Mouse (Mus musculus) cerebellum, postnatal 36 days (tissue): ENCODE measurements around the gene Pcbp3.
A peak's percentile ranks its signal among the peaks of the same experiment; 100 is the strongest.

ENCODE experiments used
- DNase-seq, 2 experiments: peaks; one replicate each; pipeline ENCODE4 v3.0.0; 2021 to 2022; ENCODE audit warnings: mixed read lengths in 2 of 2

Pcbp3 gene

DNA sequence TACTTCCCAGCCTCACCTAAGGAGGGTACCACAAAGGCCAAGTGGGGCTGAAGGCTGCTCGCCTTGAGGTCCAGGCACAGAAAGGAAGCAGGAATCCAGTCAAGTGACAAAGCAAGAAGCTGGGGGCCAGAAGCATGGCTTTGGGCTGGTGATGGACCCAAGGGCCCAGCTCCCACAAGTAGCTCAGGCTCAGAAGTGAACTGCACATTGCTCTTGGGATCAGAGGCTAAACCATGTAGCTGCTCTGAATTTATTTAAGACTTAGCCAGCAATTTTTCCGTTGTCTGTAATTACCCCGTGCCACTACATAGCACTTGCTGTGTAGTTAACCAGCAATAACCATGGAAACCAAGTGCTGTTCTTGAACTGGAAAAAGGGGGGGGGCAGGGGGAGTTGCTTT, 117.3 kb downstream of the Pcbp3 start:
- no peak for DNase-seq

DNA sequence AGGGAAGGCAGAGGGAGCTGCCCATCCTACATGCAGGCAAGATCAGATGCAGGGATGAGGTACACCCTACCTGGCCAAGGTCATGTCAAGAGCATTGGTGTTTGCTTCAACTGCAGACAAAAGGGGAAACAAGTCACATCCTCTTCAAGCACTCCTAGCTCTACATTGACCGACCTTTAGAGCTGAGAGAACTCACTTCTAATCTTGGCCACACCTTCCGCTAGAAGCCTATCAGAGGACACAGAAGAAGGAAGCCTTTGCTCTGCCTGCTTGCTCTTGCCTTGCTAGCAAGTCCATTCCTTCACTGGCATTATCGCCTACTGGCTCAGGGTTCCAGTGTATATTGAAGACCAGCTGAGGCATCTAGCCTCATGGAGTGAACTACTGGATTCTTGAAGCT, 119.6 kb downstream of the Pcbp3 start:
- no peak for DNase-seq

DNA sequence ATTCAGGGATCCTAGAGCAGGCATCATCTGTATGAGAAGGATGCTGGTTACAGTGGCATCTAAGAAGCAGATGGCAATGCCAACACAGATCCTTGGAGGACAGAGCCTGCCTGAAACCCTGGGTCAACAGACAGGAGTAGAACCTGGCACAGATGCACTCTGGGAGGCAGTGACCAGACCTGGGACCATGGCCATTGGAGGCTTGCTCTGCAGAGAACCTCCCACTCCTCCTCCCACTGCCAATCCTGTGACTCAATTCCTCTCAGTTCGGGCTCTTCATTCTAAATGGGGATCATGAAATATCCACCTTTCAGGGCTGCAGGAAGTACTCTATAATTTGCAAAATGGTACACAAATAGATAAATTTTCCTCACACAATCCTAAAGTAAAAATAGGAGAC, 120.5 kb downstream of the Pcbp3 start:
- DNase-seq: no peak

DNA sequence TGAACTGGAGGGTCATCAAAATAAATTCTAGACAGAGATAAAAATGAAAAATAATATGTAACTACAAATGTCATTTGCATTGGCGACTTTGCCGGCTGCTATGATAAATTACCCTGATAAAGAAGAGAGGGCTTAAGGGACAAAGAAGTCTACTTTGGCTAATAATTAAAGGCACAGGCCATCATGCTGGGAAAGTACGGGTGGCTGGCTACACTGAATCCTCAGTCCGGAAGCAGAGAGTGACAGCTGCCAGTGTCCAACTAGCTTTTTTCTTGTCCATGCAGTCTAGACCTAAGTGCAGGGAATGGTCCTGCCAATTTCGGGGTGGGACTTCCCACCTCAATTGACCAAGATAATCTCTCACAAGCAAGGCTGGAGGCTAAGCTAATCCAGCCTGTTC, 121.1 kb downstream of the Pcbp3 start:
- no peak for DNase-seq

DNA sequence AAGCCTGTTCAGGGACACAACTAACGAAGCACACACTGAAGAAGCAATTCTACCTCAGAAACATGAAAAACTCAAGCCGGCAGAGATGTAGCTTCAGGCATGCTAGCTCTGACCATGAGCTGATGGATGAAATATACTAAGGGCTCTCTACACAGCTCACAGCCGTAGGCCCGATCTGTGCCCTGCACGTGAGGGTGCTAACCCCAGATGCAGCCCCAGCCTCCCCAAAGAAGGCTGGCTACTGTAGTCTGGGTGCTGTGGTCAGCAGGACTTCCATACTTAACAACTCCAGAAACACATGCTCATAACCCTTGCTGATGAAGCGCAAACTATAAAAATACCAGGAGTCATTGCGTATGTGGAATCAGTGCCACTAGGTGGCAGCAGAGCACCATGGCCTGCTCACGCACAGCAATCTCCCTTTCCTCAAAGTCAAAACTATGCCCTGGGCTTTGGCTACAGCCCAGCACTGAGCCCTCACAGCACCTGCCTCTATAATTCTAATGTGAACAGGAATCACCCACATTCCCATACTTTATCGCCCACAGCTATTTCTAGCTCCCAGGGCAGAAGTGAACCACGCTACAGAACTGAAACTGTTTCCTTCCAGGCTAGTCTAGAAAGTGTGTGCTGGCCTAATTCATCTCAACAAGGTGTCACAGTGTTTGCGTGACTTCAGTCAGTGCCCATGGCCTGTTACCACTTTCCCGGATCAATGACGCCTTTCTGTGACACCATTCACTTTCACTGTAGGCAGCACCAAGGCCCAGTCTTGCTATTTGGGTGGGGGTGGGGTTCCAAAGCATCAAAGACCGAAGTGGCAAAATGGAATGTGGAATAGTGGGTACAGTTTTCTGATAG, 126.0 kb downstream of the Pcbp3 start:
- peak; percentile 92 to 95 for DNase-seq

DNA sequence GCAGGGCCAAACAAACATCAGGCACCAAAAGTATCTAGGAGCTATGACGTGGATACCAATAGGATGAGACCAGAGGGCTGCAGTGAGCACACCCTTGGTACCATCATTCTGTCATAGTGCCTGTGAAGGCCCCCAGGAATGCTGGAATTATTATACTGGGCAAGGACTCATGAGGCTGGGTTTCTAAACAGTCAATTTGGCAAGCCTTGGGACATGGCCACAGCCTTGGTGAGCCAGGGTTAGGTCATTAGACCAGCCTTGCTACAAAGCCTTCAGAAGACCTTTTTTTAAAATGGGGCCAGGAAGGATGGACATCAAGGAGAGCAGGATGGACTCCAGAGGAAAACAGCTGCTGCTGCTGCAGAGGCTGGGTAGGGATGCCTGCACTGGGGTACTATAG, 128.8 kb downstream of the Pcbp3 start:
- DNase-seq: no peak

DNA sequence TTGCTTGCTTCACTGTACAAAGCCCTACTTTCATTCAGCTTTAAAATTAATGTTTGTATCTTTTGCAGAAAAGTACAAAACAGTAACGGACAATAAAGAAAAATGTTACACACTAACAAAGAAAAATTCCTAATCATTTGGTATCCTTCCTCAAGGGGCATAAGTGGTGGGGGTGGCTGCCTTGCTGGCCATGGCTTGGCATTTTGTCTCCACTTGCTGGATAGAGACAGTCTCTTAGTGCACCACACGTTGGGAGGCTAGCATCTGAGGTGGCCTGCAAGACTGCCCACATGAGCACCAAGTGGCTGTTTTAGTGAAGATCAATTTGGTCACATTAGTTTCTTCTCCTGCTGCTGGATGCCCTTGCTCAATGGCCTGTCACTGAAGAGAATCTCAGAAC, 129.8 kb downstream of the Pcbp3 start:
- no peak for DNase-seq

DNA sequence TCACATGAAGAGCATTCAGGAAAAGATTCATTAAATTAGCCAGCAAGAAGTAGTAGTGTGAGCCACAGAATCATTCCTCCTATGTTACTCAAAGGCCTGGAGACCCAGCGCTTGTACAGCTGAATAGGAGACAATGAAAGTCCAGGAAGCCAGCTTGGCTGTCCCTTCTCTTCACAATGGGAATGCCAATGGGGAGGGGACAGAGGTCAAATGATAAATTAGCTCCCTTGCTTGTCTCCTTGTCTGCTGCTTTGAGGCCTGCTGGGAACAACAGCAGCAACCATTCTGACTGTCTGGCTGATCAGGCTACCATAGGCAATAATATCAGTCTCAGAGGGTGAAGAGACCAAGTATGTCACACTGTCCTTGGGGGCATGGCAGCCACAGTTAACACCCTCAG, 130.5 kb downstream of the Pcbp3 start:
- no peak for DNase-seq

DNA sequence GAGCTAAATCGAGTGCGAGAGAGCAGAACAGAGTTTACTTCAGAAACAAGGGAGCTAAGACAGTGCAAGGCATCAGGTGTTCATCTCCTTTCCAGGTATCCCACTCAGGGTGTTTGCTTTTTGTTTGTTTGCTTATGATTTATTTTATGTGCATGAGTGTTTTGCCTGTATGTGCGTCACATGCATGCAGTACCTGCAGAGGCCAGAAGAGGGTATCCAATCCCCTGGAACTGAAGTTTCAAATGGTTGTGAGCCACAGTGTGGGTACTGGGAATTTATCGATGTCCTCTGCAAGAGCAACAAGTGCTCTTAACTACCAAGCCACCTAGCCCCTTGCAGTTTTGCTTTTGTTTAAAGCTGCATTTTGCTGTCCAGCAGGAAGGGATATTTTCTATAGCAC, 132.8 kb downstream of the Pcbp3 start:
- no peak for DNase-seq

DNA sequence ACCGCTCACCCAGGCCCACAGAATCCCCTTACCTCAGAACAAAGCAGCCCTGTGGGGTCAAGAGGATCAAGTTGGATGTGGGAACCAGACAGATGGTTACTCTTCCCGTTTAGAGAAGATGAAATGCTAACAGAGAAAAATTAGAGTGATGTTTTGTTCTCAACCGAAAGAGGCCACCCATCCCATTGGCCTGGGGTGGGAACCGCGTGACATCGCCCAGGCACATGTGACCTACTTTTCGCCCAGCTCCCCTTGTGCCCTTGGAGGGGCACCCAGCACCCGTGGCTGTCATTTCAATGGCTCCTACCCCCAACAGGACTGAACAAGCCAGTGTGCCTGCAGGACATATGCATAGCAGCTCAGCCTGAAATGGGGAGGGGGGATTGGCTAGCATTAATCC, 139.0 kb downstream of the Pcbp3 start:
- DNase-seq: no peak

DNA sequence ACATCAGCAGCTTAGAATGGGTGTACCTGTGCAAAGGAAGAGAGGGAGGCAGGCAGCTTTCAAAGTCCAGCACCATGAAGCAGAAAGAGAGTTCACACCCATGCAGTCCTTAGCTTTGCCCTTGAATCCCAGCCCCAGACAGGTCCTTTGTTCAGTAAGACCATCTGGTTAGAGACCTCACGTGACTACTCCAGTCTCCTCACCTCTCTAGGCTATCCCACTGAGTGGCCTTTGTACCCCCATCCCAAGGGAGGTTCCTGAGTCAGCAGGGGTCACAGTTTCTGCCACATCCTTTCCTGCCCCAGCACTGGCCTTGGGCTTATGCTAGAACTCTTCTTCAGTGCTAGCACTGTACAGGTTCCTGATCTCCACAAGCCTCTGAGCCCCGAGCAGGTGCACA, 142.4 kb downstream of the Pcbp3 start:
- DNase-seq: no peak

DNA sequence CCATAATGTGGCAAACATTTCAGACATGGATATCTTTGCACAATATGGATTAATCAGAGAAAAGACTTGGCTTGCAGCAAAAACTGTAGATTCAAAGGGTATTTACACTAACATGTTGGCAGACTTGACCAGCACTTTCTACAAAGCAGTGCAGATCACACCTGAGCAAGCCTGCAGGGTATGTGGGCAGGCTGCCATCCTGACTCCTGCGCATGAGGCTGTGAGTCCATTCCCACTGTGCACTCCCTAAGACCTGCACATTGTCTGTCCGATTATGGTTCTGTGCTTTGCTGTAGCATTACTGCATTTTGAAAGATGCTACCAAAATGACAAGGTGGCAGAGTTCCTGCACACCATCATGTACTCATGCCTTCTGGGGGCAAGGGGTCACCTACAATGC, 143.3 kb downstream of the Pcbp3 start:
- DNase-seq: peak; percentile 69 to 70

DNA sequence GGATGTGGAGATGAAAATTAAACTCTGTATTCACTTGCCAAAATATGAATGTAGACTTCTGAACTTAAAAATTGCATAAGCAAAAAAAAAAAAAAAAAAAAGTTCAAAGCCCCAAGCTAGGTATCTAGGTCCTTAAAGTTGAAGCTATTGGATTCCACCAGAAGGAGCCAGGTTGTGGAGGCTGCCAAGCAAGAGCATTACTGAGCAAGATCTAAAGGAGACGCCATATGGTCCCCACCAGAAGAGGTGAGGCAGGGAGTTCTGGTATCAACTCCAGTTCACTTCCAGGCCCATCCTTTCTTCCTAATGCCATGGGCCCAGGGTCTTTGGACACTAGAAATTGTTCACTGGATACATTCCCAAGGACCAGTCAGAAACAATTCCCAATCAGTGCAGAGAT, 144.8 kb downstream of the Pcbp3 start:
- DNase-seq: no peak

DNA sequence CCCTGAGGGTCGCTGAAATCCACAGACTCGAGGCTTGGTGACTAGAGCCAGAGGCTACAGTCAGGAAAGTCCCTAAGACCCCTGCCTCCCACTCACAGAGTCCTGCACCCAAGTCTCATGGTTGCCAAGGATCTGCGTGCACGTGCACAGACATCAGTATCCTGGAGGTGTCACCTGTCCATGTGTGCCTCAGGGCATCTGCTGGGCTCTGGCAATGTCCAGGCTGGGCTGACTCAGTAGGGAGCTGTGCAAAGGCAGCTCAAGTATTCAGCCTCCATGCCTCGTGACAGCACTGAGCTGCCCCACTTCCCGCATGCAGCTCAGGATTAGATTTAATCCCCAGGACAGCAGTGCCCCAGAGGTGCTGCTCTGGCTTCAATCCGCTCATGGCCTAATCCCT, 145.3 kb downstream of the Pcbp3 start:
- DNase-seq: peak; percentile 34 to 50

DNA sequence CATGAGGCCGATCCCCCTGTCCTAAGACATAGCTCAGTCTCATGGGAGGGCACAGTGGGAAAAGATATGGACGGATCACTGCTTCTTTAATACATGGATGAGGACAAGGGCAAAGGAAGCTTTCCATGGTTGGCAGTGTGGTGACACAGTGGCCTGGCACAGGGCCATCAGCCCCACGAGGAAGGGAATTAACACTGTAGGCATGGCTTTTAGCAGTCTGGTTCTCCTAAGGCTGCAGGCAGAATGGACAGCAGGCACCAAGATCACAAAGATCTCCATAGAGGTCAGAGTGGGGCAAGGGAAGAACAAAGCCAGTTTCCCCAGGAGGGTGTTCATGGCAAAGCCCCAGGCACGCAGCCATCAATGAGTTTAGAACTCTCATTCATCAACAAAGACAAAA, 146.2 kb downstream of the Pcbp3 start:
- DNase-seq: peak; percentile 69 to 71

DNA sequence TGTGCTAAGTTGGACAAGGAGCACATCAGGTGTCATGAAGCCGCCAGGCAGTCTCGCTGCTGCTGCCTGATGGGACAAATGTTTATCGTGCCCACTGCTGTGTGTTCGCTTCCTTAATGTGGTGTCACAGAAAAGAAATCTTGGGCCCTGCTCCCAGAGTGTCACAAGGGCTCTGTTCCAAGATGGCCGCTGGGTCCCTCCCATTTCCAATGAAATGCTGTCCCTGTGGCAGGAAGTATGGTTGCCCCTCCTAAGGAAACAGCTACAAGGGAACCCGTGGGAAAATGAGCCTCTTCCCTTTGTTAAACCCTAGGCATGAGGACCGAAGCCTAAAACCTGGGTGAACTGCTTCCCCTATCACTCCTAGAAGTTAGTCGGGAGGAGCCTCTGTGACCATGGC, 146.9 kb downstream of the Pcbp3 start:
- DNase-seq: no peak

DNA sequence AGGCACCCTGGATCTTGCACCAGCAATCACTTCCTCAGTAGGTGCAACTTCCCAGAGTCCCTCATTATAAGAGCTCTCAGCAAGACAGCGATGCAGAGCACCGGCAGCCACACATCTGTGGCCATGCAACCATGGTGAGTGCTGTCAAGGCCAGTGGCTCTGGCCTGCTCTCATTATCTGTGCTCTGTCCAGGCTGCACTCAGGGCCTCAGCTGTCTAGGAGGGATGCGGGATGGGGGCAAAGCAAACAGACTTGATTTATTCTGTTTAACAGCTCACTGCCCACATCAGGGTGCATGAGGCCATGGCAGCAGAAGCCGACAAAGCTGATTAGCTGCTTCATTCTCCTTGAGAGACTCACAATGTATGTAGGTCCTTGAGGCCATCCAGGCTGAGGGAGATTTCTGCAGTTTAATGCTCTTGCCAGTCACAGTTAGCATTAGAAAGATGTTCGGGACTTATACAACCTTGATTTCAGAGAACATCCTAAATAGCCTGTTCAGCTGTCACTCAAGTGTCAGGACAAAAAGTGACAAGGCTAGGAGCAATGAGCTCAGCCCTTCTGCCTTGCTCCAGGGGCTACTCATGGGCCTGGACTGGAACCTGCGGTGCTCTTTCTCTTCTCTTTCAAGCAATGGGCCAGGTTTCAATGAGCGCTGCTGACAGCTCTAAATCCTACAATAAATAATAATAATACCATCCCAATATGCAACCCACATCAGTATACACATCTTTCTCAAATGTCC, 151.6 kb downstream of the Pcbp3 start:
- DNase-seq: no peak

DNA sequence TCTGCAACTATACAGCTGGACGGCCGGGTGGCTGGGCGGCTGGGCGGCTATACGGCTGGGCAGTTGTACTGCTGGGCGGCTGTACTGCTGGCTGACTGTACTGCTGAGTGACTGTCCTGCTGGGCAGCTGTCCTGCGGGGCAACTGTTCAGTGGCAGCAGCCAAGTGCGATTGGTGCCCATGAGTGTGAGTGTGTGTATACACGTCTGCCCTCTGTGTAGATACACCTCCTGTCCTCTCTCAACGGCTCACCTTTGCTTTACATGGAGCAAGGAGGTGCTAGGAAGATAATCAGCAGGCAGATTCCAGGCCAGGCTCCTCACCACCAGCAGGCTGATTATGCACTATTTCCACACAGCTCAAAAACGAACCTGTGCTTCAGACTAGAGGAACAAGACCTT, 152.2 kb downstream of the Pcbp3 start:
- peak in 1 of 2 experiments; percentile 30 for DNase-seq

DNA sequence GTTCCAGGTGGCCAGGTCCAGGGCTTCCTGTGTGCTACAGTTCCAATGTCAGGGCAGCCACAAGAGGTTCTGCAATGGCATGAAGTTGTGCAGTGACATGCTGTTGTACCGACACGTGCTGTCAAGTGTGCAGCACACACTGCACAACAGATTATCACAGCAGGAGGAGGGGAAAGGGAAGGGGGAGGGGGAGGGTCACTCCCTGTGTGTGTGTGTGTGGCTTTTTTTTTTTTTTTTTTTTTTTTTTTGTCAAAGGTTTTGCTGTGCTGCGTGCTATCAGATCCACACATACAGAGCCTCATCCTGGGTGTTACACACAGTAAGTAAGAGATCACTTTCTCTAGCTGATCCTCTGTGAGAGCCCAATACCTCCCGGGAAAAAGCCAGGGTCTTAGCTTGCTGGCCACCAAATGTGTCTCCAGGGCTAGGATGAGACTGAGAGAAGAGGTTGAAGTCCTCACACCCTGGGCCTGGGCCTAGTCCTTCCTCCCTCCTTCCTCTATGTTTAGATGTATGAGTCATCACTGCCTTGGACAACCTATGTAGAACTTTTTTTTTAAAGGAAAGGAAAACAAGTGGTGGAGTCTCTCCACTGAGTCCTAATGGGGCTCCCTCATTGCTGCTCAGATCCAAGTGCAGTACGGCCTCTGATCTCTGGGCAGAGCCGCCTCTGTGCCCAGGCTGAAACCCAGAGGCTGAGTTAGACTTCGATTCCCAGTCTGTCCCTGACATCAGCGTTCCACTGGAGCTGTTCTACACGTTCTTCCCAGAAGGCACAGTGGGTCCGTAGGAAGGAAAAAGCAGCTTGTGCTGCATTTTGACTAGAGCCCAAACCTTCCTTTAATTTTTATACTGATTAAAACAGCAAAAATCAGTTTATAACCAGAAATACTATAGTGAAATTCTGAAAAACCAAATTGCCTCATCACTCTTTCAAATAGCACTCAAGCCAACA, 153.0 kb downstream of the Pcbp3 start:
- DNase-seq: no peak

DNA sequence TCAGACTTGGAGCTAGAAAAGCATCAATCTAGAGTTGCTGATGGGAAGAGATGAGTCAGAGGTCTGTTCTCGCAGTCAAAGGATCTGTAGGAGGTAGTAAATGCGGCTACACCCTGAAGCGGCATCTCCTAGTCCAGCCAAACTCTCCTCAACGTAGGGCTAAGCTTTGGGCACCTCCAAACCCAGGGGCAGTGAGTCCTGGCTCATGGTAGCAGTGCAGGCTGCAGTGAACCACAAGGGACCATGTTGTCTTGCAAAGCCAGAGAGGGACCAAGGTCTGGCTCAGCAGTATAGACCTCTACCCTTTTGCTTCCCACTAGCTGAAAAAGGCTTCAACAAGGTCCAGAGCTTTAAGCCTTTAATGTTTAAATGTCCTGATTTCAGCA, 159.2 kb downstream of the Pcbp3 start:
- DNase-seq: peak; percentile 38 to 60

DNA sequence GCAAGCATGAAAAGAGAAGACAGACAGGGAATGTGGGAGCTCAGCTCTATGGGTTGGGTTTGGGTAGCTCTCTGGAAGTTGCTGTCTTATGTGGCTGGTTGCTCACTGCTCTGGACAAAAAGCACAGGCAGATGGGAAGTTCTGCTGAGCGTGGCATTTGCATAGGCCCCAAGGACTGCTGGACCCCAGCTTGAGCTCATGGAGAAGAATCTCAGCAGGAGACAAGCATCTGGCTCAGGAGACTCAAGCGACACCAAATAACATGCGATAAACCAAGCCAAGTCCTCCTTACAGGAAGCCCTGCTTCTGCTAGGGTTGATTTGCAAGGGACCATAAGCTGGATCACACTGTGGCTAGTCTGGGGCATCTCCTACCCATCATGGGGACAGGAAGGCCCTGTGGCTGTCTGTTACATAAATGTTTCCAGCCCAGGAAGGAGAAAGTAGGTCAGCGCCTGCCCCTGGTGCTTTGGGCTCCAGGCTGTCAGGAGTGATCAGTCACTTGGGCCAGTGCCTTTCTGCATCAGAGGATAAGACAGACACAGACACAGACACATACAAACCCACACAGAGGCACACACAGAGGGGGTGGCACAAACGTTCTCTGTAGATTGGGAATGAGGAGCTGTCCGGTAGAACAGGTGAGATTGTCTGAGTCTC, 159.7 kb downstream of the Pcbp3 start:
- DNase-seq: peak; percentile 86 to 89

DNA sequence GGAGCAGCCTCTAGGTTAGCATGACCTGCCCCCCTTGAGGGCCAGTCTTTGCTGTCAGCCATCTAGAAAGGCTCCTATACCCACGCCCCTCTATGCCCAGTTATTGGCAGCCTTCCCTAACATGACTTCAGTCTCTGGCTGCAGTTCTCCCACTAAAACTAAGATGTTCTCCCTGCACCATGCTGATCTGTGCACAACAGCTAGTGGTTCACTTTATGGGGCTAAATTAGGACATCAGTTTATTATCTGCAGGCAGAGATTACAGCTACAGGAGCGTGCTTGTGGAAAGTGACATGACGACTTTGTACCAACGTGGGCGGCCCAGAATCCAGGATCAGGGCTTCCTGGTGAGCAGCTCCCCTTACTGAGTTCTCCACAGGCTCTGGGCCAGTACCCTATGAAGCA, 160.4 kb downstream of the Pcbp3 start:
- DNase-seq: peak in 1 of 2 experiments; percentile 47
